Mouse (Mus musculus): Measurements from ENCODE around the gene F2rl2. TPM values are rescaled to one million over a fixed set of nuclear protein-coding genes. Genes with fewer than 3 reads are reported as not detected.

Gene F2rl2
- total and polyA plus RNA-seq, 2 experiments from 2014 or later = 0.10 to 0.39 TPM

GRCm38 (mm10) chr13:95697874-95698273 is 1.2 kb downstream of the F2rl2 start:
- Histone ChIP-seq H3K9ac (no peak overlapping the region), H3K4me2 (ENCODE audit: low read depth) (no peak overlapping the region), H3K36me3 (ENCODE audit: insufficient read depth) (no peaks in the 10 kb centered on the region), H3K27ac (ENCODE audit: low read depth, low read length) (no peak overlapping the region), H3K4me1 (ENCODE audit: insufficient read depth) (no peaks in the 10 kb centered on the region), H3K27me3 (ENCODE audit: insufficient read depth, low read length) (no peaks in the 10 kb centered on the region), H3K4me3 (ENCODE audit: low read depth, low read length) (no peak overlapping the region), H3K9me3 (ENCODE audit: low read length) (no peaks in the 10 kb centered on the region)
- TF ChIP-seq CTCF (IDR thresholded peaks at IDR 0.05; ENCODE audit: low read depth) = no peak
- WGBS = 27% methylated on average over 6 of the region's 6 CpGs
- ATAC-seq = no peak
- no peak for DNase-seq

- H3K9me3 ChIP-seq (ENCODE audit: low read length) = no peaks in the 10 kb centered on the region
- ATAC-seq = no peak
- no peaks in the 10 kb centered on the region for H3K36me3 ChIP-seq (ENCODE audit: insufficient read depth)
- no peak overlapping the region for H3K27ac ChIP-seq (ENCODE audit: low read depth, low read length)
- WGBS = 79% methylated on average over 5 of the region's 5 CpGs
- H3K9ac ChIP-seq = no peak overlapping the region
- no peaks in the 10 kb centered on the region for H3K27me3 ChIP-seq (ENCODE audit: insufficient read depth, low read length)
- TF ChIP-seq CTCF (IDR thresholded peaks at IDR 0.05; ENCODE audit: low read depth) = no peak
- H3K4me3 ChIP-seq (ENCODE audit: low read depth, low read length) = no peak overlapping the region
- H3K4me2 ChIP-seq (ENCODE audit: low read depth) = no peak overlapping the region
- H3K4me1 ChIP-seq (ENCODE audit: insufficient read depth) = no peaks in the 10 kb centered on the region
- no peak for DNase-seq
These were observed 6.7 kb downstream of the F2rl2 start for GRCm38 (mm10) chr13:95703376-95703775.

- DNase-seq (no peak), ATAC-seq (no peak)
- no peaks in the 10 kb centered on the region for H3K4me1 ChIP-seq (ENCODE audit: insufficient read depth)
- no peak for TF ChIP-seq CTCF (IDR thresholded peaks at IDR 0.05; ENCODE audit: low read depth)
- H3K27ac ChIP-seq (ENCODE audit: low read depth, low read length) = no peak overlapping the region
- H3K4me2 ChIP-seq (ENCODE audit: low read depth) = no peak overlapping the region
- no peak overlapping the region for H3K9ac ChIP-seq
- H3K27me3 ChIP-seq (ENCODE audit: insufficient read depth, low read length) = no peaks in the 10 kb centered on the region
- H3K9me3 ChIP-seq (ENCODE audit: low read length) = no peaks in the 10 kb centered on the region
- H3K36me3 ChIP-seq (ENCODE audit: insufficient read depth) = no peaks in the 10 kb centered on the region
- WGBS = 93% methylated on average over 6 of the region's 6 CpGs
- no peak overlapping the region for H3K4me3 ChIP-seq (ENCODE audit: low read depth, low read length)
These were observed 8.9 kb downstream of the F2rl2 start for GRCm38 (mm10) chr13:95705589-95705988.

GRCm38 (mm10) chr13:95712054-95712453 is 15.4 kb downstream of the F2rl2 start:
- Histone ChIP-seq H3K9me3 (ENCODE audit: low read length) (no peaks in the 10 kb centered on the region), H3K4me1 (ENCODE audit: insufficient read depth) (no peaks in the 10 kb centered on the region), H3K4me2 (ENCODE audit: low read depth) (no peak overlapping the region), H3K36me3 (ENCODE audit: insufficient read depth) (no peaks in the 10 kb centered on the region), H3K27ac (ENCODE audit: low read depth, low read length) (no peak overlapping the region), H3K27me3 (ENCODE audit: insufficient read depth, low read length) (no peaks in the 10 kb centered on the region), H3K4me3 (ENCODE audit: low read depth, low read length) (no peak overlapping the region), H3K9ac (no peak overlapping the region)
- DNase-seq = no peak
- no peak for ATAC-seq
- no peak for TF ChIP-seq CTCF (IDR thresholded peaks at IDR 0.05; ENCODE audit: low read depth)

GRCm38 (mm10) chr13:95712570-95713268 is 16.1 kb downstream of the F2rl2 start:
- Histone ChIP-seq H3K4me1 (ENCODE audit: insufficient read depth) (no peaks in the 10 kb centered on the region), H3K36me3 (ENCODE audit: insufficient read depth) (no peaks in the 10 kb centered on the region), H3K9me3 (ENCODE audit: low read length) (no peaks in the 10 kb centered on the region), H3K9ac (no peak overlapping the region), H3K4me2 (ENCODE audit: low read depth) (no peak overlapping the region), H3K27me3 (ENCODE audit: insufficient read depth, low read length) (no peaks in the 10 kb centered on the region), H3K4me3 (ENCODE audit: low read depth, low read length) (no peak overlapping the region), H3K27ac (ENCODE audit: low read depth, low read length) (no peak overlapping the region)
- 93% methylated on average over 9 of the region's 9 CpGs for WGBS
- DNase-seq (no peak), ATAC-seq (no peak)
- TF ChIP-seq CTCF (IDR thresholded peaks at IDR 0.05; ENCODE audit: low read depth) = no peak

- H3K9me3 ChIP-seq (ENCODE audit: low read length) = no peaks in the 10 kb centered on the region
- H3K27me3 ChIP-seq (ENCODE audit: insufficient read depth, low read length) = no peaks in the 10 kb centered on the region
- DNase-seq (peak; percentile 49), ATAC-seq (no peak)
- no peaks in the 10 kb centered on the region for H3K4me1 ChIP-seq (ENCODE audit: insufficient read depth)
- H3K9ac ChIP-seq = no peak overlapping the region
- H3K36me3 ChIP-seq (ENCODE audit: insufficient read depth) = no peaks in the 10 kb centered on the region
- 46% methylated on average over 3 of the region's 3 CpGs for WGBS
- no peak for TF ChIP-seq CTCF (IDR thresholded peaks at IDR 0.05; ENCODE audit: low read depth)
- H3K4me2 ChIP-seq (ENCODE audit: low read depth) = no peak overlapping the region
- H3K4me3 ChIP-seq (ENCODE audit: low read depth, low read length) = no peak overlapping the region
- no peak overlapping the region for H3K27ac ChIP-seq (ENCODE audit: low read depth, low read length)
These were observed 17.8 kb downstream of the F2rl2 start for GRCm38 (mm10) chr13:95714271-95714975.

GRCm38 (mm10) chr13:95715356-95715755 is 18.7 kb downstream of the F2rl2 start:
- 79% methylated on average over 4 of the region's 4 CpGs for WGBS
- no peak for TF ChIP-seq CTCF (IDR thresholded peaks at IDR 0.05; ENCODE audit: low read depth)
- no peak overlapping the region for H3K27ac ChIP-seq (ENCODE audit: low read depth, low read length)
- no peaks in the 10 kb centered on the region for H3K4me1 ChIP-seq (ENCODE audit: insufficient read depth)
- no peak overlapping the region for H3K4me2 ChIP-seq (ENCODE audit: low read depth)
- H3K4me3 ChIP-seq (ENCODE audit: low read depth, low read length) = no peak overlapping the region
- H3K9ac ChIP-seq = no peak overlapping the region
- H3K27me3 ChIP-seq (ENCODE audit: insufficient read depth, low read length) = no peaks in the 10 kb centered on the region
- ATAC-seq (no peak), DNase-seq (no peak)
- H3K9me3 ChIP-seq (ENCODE audit: low read length) = no peaks in the 10 kb centered on the region
- no peaks in the 10 kb centered on the region for H3K36me3 ChIP-seq (ENCODE audit: insufficient read depth)

All from forebrain, postnatal 0 days (tissue).